Mouse (Mus musculus) MEL (cell line): Measurements from ENCODE around the gene Slc7a11. TPM values are rescaled to one million over a fixed set of nuclear protein-coding genes. Genes with fewer than 3 reads are reported as not detected.

Experiments
- DNase-seq: peaks from one replicate; pipeline ENCODE4 v3.0.0; 2011; ENCODE audit warnings: low read depth, low spot score
- H3K27ac ChIP-seq: 2 replicates; pipeline ENCODE4 v1.5.1; 2012; ENCODE audit warnings: low read depth, mild to moderate bottlenecking, control low read depth, low read length, moderate library complexity; ENCODE audit not compliant: control insufficient read depth
- H3K27me3 ChIP-seq, 2 experiments: fragments of 150-350 bp in 1 of 2; sonication (generic) in 1 of 2; 2 replicates each; pipeline ENCODE4 v1.6.1; 2012; ENCODE audit warnings: low read length in 2 of 2, mild to moderate bottlenecking in 2 of 2, improper control_type of control experiment in 1 of 2, moderate library complexity in 1 of 2; ENCODE audit not compliant: insufficient read depth in 2 of 2, control insufficient read depth in 1 of 2
- H3K36me3 ChIP-seq, 2 experiments: 2 replicates each; pipeline ENCODE4 v1.6.1; 2012 to 2014; ENCODE audit warnings: low read length in 2 of 2, improper control_type of control experiment in 1 of 2, inconsistent platforms in 1 of 2, mild to moderate bottlenecking in 1 of 2; ENCODE audit not compliant: insufficient read depth in 2 of 2, control insufficient read depth in 1 of 2
- H3K4me1 ChIP-seq, 2 experiments: fragments of 150-350 bp in 1 of 2; sonication (generic) in 1 of 2; 2 replicates each; pipeline ENCODE4 v1.6.1; 2012; ENCODE audit warnings: low read length in 2 of 2, improper control_type of control experiment in 1 of 2, mild to moderate bottlenecking in 1 of 2; ENCODE audit not compliant: insufficient read depth in 2 of 2, control insufficient read depth in 1 of 2
- H3K4me3 ChIP-seq, 2 experiments: fragments of 150-350 bp in 1 of 2; sonication (generic) in 1 of 2; 2 replicates each; pipeline ENCODE4 v1.5.1; 2012; ENCODE audit warnings: low read depth in 2 of 2, low read length in 2 of 2, mild to moderate bottlenecking in 2 of 2, moderate library complexity in 2 of 2, control low read depth in 1 of 2, improper control_type of control experiment in 1 of 2; ENCODE audit not compliant: control insufficient read depth in 1 of 2, insufficient read depth in 1 of 2
- H3K79me2 ChIP-seq: 2 replicates; pipeline ENCODE4 v1.6.1; 2012; ENCODE audit warnings: mild to moderate bottlenecking, low read length, moderate library complexity; ENCODE audit not compliant: control insufficient read depth, poor library complexity, insufficient read depth
- H3K9ac ChIP-seq: 2 replicates; pipeline ENCODE4 v1.6.1; 2012; ENCODE audit warnings: low read depth, mild to moderate bottlenecking, control low read depth, low read length, moderate library complexity; ENCODE audit not compliant: control insufficient read depth, poor library complexity, severe bottlenecking
- H3K9me3 ChIP-seq: fragments of 150-350 bp; sonication (generic); replicated peaks from 2 replicates; pipeline ENCODE4 v1.6.1; 2012; ENCODE audit warnings: mild to moderate bottlenecking, low read length, improper control_type of control experiment, moderate library complexity; ENCODE audit not compliant: insufficient read depth
- BHLHE40 ChIP-seq: IDR thresholded peaks from 2 replicates; pipeline ENCODE4 v1.6.1; 2012; ENCODE audit warnings: low read depth, mild to moderate bottlenecking, inconsistent platforms, low read length, improper control_type of control experiment, borderline replicate concordance
- CHD2 ChIP-seq: IDR thresholded peaks from 2 replicates; pipeline ENCODE4 v1.6.1; 2011; ENCODE audit warnings: low read length, improper control_type of control experiment
- E2F4 ChIP-seq: IDR thresholded peaks from 2 replicates; pipeline ENCODE4 v1.6.1; 2011; ENCODE audit warnings: low read depth, low read length, improper control_type of control experiment, borderline replicate concordance
- GATA1 ChIP-seq: IDR thresholded peaks from 2 replicates; pipeline ENCODE4 v1.6.1; 2011; ENCODE audit warnings: low read depth, low read length, improper control_type of control experiment
- HCFC1 ChIP-seq: IDR thresholded peaks from 2 replicates; pipeline ENCODE4 v1.6.1; 2012; ENCODE audit warnings: low read depth, mild to moderate bottlenecking, inconsistent platforms, low read length, improper control_type of control experiment, moderate library complexity
- KAT2A ChIP-seq: conservative IDR thresholded peaks from 2 replicates; pipeline ENCODE4 v1.6.1; 2012; ENCODE audit warnings: low read depth, low read length, improper control_type of control experiment, inconsistent platforms
- MAX ChIP-seq: IDR thresholded peaks from 2 replicates; pipeline ENCODE4 v1.6.1; 2011; ENCODE audit warnings: low read length, improper control_type of control experiment
- MAZ ChIP-seq: IDR thresholded peaks from 2 replicates; pipeline ENCODE4 v1.6.1; 2012; ENCODE audit warnings: low read depth, mild to moderate bottlenecking, inconsistent platforms, low read length, improper control_type of control experiment
- MYB ChIP-seq: IDR thresholded peaks from 2 replicates; pipeline ENCODE4 v1.6.1; 2011; ENCODE audit warnings: mild to moderate bottlenecking, low read depth, low read length, improper control_type of control experiment
- MYC ChIP-seq: IDR thresholded peaks from 2 replicates; pipeline ENCODE4 v1.6.1; 2011; ENCODE audit warnings: low read depth, mild to moderate bottlenecking, low read length, improper control_type of control experiment, moderate library complexity
- NELFE ChIP-seq: IDR thresholded peaks from 2 replicates; pipeline ENCODE4 v1.6.1; 2011; ENCODE audit warnings: low read depth, low read length, improper control_type of control experiment
- POLR2A ChIP-seq, 2 experiments: IDR thresholded peaks; 2 replicates each; pipeline ENCODE4 v1.6.1; 2011 to 2012; ENCODE audit warnings: low read length in 2 of 2, mild to moderate bottlenecking in 2 of 2, control low read depth in 1 of 2, improper control_type of control experiment in 1 of 2, low read depth in 1 of 2, moderate library complexity in 1 of 2; ENCODE audit not compliant: control insufficient read depth in 1 of 2, insufficient read depth in 1 of 2, poor library complexity in 1 of 2
- POLR2AphosphoS5 ChIP-seq: IDR thresholded peaks from 2 replicates; pipeline ENCODE4 v1.6.1; 2012; ENCODE audit warnings: low read depth, borderline replicate concordance, mild to moderate bottlenecking, inconsistent platforms, low read length, moderate library complexity, mixed read lengths
- RAD21 ChIP-seq: IDR thresholded peaks from 2 replicates; pipeline ENCODE4 v1.6.1; 2011; ENCODE audit warnings: mild to moderate bottlenecking, low read depth, low read length, improper control_type of control experiment
- SMC3 ChIP-seq: IDR thresholded peaks from 2 replicates; pipeline ENCODE4 v1.6.1; 2011; ENCODE audit warnings: low read depth, low read length, improper control_type of control experiment
- TCF12 ChIP-seq: IDR thresholded peaks from 2 replicates; pipeline ENCODE4 v1.6.1; 2014; ENCODE audit warnings: low read depth, mild to moderate bottlenecking, inconsistent platforms, low read length, improper control_type of control experiment, moderate library complexity
- UBTF ChIP-seq: IDR thresholded peaks from 2 replicates; pipeline ENCODE4 v1.6.1; 2012; ENCODE audit warnings: low read depth, mild to moderate bottlenecking, inconsistent platforms, low read length, improper control_type of control experiment, moderate library complexity, borderline replicate concordance; ENCODE audit not compliant: insufficient read depth
- USF2 ChIP-seq, 2 experiments: IDR thresholded peaks; 2 replicates each; pipeline ENCODE4 v1.6.1; 2011 to 2012; ENCODE audit warnings: improper control_type of control experiment in 2 of 2, low read length in 2 of 2, borderline replicate concordance in 1 of 2, inconsistent platforms in 1 of 2, low read depth in 1 of 2, mild to moderate bottlenecking in 1 of 2; ENCODE audit not compliant: insufficient read depth in 1 of 2
- ZC3H11A ChIP-seq: IDR thresholded peaks from 2 replicates; pipeline ENCODE4 v1.6.1; 2012; ENCODE audit warnings: low read depth, mild to moderate bottlenecking, inconsistent platforms, low read length, improper control_type of control experiment
- ZKSCAN1 ChIP-seq: IDR thresholded peaks from 2 replicates; pipeline ENCODE4 v1.6.1; 2012; ENCODE audit warnings: low read depth, mild to moderate bottlenecking, inconsistent platforms, low read length, improper control_type of control experiment, moderate library complexity
- ZMIZ1 ChIP-seq: IDR thresholded peaks from 2 replicates; pipeline ENCODE4 v1.6.1; 2012; ENCODE audit warnings: low read depth, mild to moderate bottlenecking, inconsistent platforms, low read length, improper control_type of control experiment, moderate library complexity
- ZNF384 ChIP-seq: IDR thresholded peaks from 2 replicates; pipeline ENCODE4 v1.6.1; 2012; ENCODE audit warnings: low read depth, mild to moderate bottlenecking, inconsistent platforms, low read length, improper control_type of control experiment
- polyA plus RNA-seq, 2 experiments: library from polyadenylated mRNA; stranded (reverse) in 1 of 2; unstranded in 1 of 2; fragments of >175 nt in 1 of 2; fragments of >200 nt in 1 of 2; gene quantifications; 2 replicates each; pipeline versions ENCODE4 v1.2.1 to v1.2.4; 2012; ENCODE audit warnings: low replicate concordance in 2 of 2, low read depth in 1 of 2; ENCODE audit not compliant: insufficient read length in 2 of 2, insufficient read depth in 1 of 2, missing spikeins in 1 of 2
- total RNA-seq: library from RNA; depleted of rRNA; stranded (reverse); fragments of 300-350 nt; gene quantifications from 2 replicates; pipeline ENCODE4 v1.2.3, GENCODE M21; 2012

Slc7a11 gene
- total and polyA plus RNA-seq, 3 experiments: 0.69 to 3.3 TPM; not detected in 1

DNA sequence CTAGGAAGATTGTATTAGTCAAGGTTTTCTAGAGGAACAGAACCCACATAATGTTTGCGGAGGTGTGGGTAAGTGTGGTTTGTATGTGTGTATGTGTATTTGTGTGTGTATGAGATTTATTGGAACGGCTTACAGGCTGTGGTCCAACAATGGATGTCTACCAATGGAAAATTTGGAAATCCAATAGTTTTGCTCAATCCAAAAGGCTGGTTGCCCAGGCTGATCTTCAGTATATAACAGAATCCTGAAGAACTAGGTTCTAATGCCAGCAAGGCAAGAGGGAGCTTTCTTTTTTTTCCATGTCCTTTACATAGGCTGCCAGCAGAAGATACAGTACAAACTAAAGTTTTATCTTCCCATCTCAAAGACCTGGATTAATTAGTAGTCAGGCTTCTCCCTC lies 48.3 kb upstream of the Slc7a11 start:
- no peak overlapping the region for H3K27ac ChIP-seq
- H3K9ac ChIP-seq: no peak overlapping the region
- no peak for DNase-seq
- no peak for TF ChIP-seq RAD21
- no peak for TF ChIP-seq MYB
- TF ChIP-seq USF2 (IDR thresholded peaks at IDR 0.05; ENCODE audit: borderline replicate concordance in 1 of 2, insufficient read depth in 1 of 2, low read depth in 1 of 2, low read length in 2 of 2): no peak
- no peak for TF ChIP-seq MAZ
- TF ChIP-seq GATA1: no peak
- no peak for TF ChIP-seq ZKSCAN1
- no peak for TF ChIP-seq TCF12
- no peak for TF ChIP-seq BHLHE40
- TF ChIP-seq ZNF384: no peak
- TF ChIP-seq HCFC1: no peak
- no peak for TF ChIP-seq SMC3
- no peaks in the 10 kb centered on the region for H3K79me2 ChIP-seq
- no peaks in the 10 kb centered on the region for H3K4me1 ChIP-seq
- no peaks in the 10 kb centered on the region for H3K9me3 ChIP-seq
- H3K27me3 ChIP-seq: no peaks in the 10 kb centered on the region
- no peak overlapping the region for H3K4me3 ChIP-seq
- no peaks in the 10 kb centered on the region for H3K36me3 ChIP-seq

DNA sequence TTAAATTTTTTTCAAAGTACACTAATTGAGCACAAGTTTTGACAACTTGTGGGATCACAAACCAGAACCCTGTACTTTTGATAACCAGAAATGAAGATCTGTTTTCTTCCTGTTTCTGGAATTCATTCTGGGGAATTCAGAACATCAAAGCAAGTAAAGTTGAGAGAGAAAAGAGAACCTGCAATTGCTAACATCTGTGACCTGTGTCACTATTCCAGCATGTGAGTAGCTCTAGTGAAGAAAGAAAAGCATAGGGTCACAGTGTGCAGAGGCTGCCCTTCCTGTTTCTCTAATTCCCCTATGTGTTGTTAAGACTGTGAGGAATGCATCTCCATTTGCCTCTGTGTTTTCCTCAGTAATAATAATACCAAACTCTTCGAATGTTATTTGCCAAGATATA lies 40.7 kb upstream of the Slc7a11 start:
- H3K27me3 ChIP-seq: no peaks in the 10 kb centered on the region
- TF ChIP-seq MYC (no peak), KAT2A (no peak), ZKSCAN1 (no peak), UBTF (no peak), POLR2AphosphoS5 (no peak), MAX (no peak), E2F4 (no peak), MAZ (no peak), BHLHE40 (no peak), SMC3 (no peak), POLR2A (IDR thresholded peaks at IDR 0.05; ENCODE audit: control insufficient read depth in 1 of 2, insufficient read depth in 1 of 2, low read depth in 1 of 2, low read length in 2 of 2, poor library complexity in 1 of 2) (no peak), ZMIZ1 (no peak), CHD2 (no peak), RAD21 (no peak), ZC3H11A (no peak), NELFE (no peak)
- no peaks in the 10 kb centered on the region for H3K79me2 ChIP-seq
- no peaks in the 10 kb centered on the region for H3K36me3 ChIP-seq
- H3K27ac ChIP-seq: no peak overlapping the region
- H3K4me3 ChIP-seq: no peak overlapping the region
- DNase-seq: no peak
- H3K9ac ChIP-seq: no peak overlapping the region
- H3K4me1 ChIP-seq: no peaks in the 10 kb centered on the region
- H3K9me3 ChIP-seq: no peaks in the 10 kb centered on the region
